Mouse (Mus musculus) limb, embryonic 14.5 days (tissue): ENCODE measurements around the gene Scap. TPM values are rescaled to one million over a fixed set of nuclear protein-coding genes. Genes with fewer than 3 reads are reported as not detected.
"Not testable (repeated sequence)": the region's sequence is repeated elsewhere in the genome, so short reads cannot be mapped to it uniquely, and the experiment has no call there.

Experiments used
- ATAC-seq: fragments of 200-750 bp; cut with Nextera tagmentation; 2 replicates; pipeline ENCODE4 v1.8.0; 2017; ENCODE audit warnings: low read depth, moderate number of reproducible peaks, moderate TSS enrichment; ENCODE audit not compliant: low FRiP score
- DNase-seq: peaks from one replicate; pipeline ENCODE4 v3.0.0-alpha.2; 2015; ENCODE audit warnings: low spot score
- H3K27ac ChIP-seq: fragments of 300-500 bp; sonication (generic); replicated peaks from 2 replicates; pipeline ENCODE4 v1.5.1; 2014; ENCODE audit warnings: low read depth, mild to moderate bottlenecking, low read length, moderate library complexity, mixed read lengths
- H3K27me3 ChIP-seq: fragments of 300-500 bp; sonication (generic); 2 replicates; pipeline ENCODE4 v1.6.1; 2014; ENCODE audit warnings: low read length, mixed read lengths; ENCODE audit not compliant: control insufficient read depth, insufficient read depth
- H3K36me3 ChIP-seq: fragments of 300-500 bp; sonication (generic); 2 replicates; pipeline ENCODE4 v1.6.1; 2014; ENCODE audit warnings: mild to moderate bottlenecking, low read length, moderate library complexity, mixed read lengths; ENCODE audit not compliant: control insufficient read depth, insufficient read depth
- H3K4me1 ChIP-seq: fragments of 300-500 bp; sonication (generic); 2 replicates; pipeline ENCODE4 v1.6.1; 2014; ENCODE audit warnings: antibody characterized with exemption, low read length, mixed read lengths; ENCODE audit not compliant: control insufficient read depth, insufficient read depth
- H3K4me2 ChIP-seq: fragments of 300-500 bp; sonication (generic); replicated peaks from 2 replicates; pipeline ENCODE4 v1.6.1; 2014; ENCODE audit warnings: low read depth, mild to moderate bottlenecking, low read length, moderate library complexity; ENCODE audit not compliant: severe bottlenecking
- H3K4me3 ChIP-seq: fragments of 300-500 bp; sonication (generic); replicated peaks from 2 replicates; pipeline ENCODE4 v1.5.1; 2014; ENCODE audit warnings: low read length
- H3K9ac ChIP-seq: fragments of 300-500 bp; sonication (generic); 2 replicates; pipeline ENCODE4 v1.6.1; 2014; ENCODE audit warnings: mild to moderate bottlenecking, low read depth, low read length, moderate library complexity; ENCODE audit not compliant: severe bottlenecking
- H3K9me3 ChIP-seq: fragments of 300-500 bp; sonication (generic); 2 replicates; pipeline ENCODE4 v1.6.1; 2016; ENCODE audit warnings: low read length; ENCODE audit not compliant: control insufficient read depth
- POLR2A ChIP-seq: fragments of 200-500 bp; IDR thresholded peaks from 2 replicates; pipeline ENCODE4 v1.8.0; 2012; ENCODE audit warnings: inconsistent platforms, mild to moderate bottlenecking, moderate library complexity, borderline replicate concordance; ENCODE audit not compliant: insufficient read depth, insufficient read length; ENCODE audit errors: extremely low read depth
- WGBS: fragments of 180-500 bp; shearing (Covaris S2); extraction: QIAGEN DNeasy Blood & Tissue Kit; methylation state at CpG from one replicate; pipeline ENCODE4 v1.1.7; 2014; 5-methylcytosine and 5-hydroxymethylcytosine counted together
- polyA plus RNA-seq, 2 experiments: library from polyadenylated mRNA; depleted of rRNA in 1 of 2; stranded (reverse) in 1 of 2; unstranded in 1 of 2; fragments of >200 nt; fragmentation: Nextera tagmentation in 1 of 2; extraction: Ambion mirVana in 1 of 2; gene quantifications; 2 replicates each; pipeline versions ENCODE4 v1.2.1 to v1.2.3; 2012 to 2014

Gene Scap
- polyA plus RNA-seq, 2 experiments, result 28.4 to 30.3 TPM

DNA sequence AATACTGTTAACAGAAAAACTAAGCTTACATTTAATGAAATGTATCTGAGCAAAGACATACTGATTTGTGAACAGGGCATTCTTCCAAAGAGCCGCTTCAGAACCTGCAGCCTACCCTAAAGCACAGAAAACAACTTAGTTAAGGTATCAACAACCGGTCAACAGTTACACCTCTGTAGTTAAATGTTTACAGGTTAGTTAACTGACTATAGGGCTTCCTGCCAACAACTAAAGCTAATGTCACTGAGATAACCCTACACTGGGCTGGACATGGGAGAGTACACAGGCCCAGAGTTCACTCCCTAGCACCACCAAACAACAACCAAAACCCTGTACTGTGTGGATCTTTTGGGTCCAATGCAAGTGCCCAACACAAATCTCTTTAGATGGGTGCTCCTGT lies 69.6 kb downstream of the Scap start:
- no peak overlapping the region for H3K4me3 ChIP-seq
- peaks cover 7% of the 10 kb centered on the region for H3K4me1 ChIP-seq
- WGBS, result 91% methylated on average over 2 of the region's 2 CpGs
- no peak for DNase-seq
- no peaks in the 10 kb centered on the region for H3K9me3 ChIP-seq
- no peaks in the 10 kb centered on the region for H3K27me3 ChIP-seq
- H3K36me3 ChIP-seq, result peaks cover 25% of the 10 kb centered on the region
- H3K9ac ChIP-seq, result no peak overlapping the region
- TF ChIP-seq POLR2A, result no peak
- no peak overlapping the region for H3K4me2 ChIP-seq
- no peak overlapping the region for H3K27ac ChIP-seq
- no peak for ATAC-seq

DNA sequence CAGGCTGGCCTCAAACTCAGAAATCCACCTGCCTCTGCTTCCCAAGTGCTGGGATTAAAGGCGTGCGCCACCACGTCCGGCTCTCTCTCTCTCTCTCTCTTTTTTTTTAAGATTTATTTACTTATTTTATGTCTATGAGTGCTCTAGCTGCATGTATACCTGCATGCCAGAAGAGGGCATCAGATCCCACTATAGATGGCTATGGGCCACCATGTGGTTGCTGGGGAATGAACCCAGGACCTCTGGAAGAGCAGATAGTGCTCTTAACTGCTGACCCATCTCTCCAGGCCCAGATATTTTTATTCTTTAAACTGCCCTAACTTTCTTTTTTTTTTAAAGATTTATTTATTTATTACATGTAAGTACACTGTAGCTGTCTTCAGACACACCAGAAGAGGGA lies 70.2 kb downstream of the Scap start:
- H3K4me3 ChIP-seq, H3K27me3 ChIP-seq, DNase-seq, H3K9me3 ChIP-seq, H3K4me1 ChIP-seq, H3K27ac ChIP-seq, ATAC-seq, H3K4me2 ChIP-seq, H3K9ac ChIP-seq: not testable (repeated sequence)
- WGBS, result 85% methylated on average over 4 of the region's 4 CpGs
- H3K36me3 ChIP-seq, result peaks cover 21% of the 10 kb centered on the region

DNA sequence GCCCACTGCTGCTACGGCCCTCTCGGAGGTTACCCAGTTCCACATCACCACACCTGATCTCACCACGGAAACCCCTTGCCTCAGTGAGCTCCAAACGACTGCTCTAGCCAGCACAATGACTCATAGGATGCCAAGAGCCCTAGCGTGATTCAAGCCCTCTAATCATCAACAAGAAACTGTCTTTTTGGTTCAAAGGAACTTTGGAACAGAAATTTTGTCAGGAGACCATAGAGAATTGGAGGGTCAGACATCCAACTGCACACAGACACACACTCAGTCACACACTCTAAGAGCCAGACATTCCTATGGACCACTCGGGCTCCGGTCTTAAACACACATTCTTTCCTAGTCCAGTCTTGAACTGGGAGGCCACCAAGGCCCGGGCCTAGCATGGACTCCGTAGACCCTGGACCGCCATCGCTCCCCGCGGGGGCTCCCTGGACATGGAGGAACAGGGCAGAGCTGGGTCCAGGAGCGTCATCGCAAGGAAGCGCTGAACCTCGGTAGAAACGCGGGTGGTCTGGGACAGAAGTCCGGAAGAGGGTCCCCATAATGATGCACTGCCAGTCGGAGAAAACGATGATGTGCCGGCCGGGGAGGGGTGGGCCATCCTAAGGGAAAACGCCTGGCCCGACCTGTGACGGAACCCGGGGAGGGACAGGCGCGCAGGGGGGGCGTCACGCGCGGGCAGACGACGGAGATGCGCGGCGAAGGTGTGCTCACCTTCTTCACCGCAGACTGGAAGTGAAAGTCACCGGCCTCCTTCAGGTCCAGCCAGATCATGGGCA lies 74.4 kb downstream of the Scap start:
- ATAC-seq, result peak; percentile 62
- no peak for DNase-seq
- peak overlapping the region; percentile 70 for H3K4me3 ChIP-seq
- H3K9ac ChIP-seq, result peak overlapping the region; percentile 87
- TF ChIP-seq POLR2A, result no peak
- no peaks in the 10 kb centered on the region for H3K9me3 ChIP-seq
- no peaks in the 10 kb centered on the region for H3K27me3 ChIP-seq
- 1% methylated on average over 40 of the region's 41 CpGs for WGBS
- H3K27ac ChIP-seq, result peak overlapping the region; percentile 58
- peaks cover 11% of the 10 kb centered on the region for H3K36me3 ChIP-seq
- H3K4me1 ChIP-seq, result peaks cover 7% of the 10 kb centered on the region
- peak overlapping the region; percentile 83 for H3K4me2 ChIP-seq

DNA sequence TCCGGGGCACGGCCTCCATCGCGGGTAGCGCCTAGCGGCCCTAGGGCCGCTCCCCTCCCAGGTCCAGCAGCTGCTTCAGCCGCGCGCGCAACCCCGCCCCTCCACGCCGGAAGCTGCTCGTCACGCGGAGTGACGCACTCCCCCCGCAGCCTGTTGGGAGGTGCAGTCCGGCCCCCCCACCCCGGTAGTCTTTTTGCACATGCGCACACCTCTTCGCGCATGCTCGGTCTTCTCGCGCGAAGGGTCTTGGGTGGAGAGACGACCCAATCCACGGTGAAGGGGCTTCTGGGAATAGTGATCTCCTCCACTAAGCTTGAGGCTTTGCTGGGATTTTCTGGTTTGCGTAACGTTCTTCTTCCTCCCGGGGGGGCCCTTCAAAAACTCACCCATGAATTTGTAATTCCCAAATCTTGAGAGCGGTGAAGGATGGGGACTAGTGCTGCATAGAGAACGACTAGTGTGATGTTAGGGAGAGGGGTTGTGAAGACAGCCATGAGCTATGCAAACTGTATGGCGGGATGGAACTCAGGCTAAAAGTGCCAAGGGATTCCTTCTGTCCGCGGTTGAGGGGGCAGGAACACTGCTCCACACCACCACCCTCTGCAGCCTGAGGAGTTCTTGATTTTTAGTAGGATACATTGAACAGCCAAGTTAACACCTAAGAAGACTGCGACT lies 75.1 kb downstream of the Scap start, which contains the start of gene Ptpn23:
Gene Ptpn23 (minus strand): TSS at position 115 of the 675 bp plus-strand sequence.
- H3K36me3 ChIP-seq, result peaks cover 11% of the 10 kb centered on the region
- H3K27ac ChIP-seq, result peak within 1 kb of the TSS; percentile 86
- DNase-seq (peak; percentile 96), ATAC-seq (peak; percentile 97)
- peaks cover 7% of the 10 kb centered on the region for H3K4me1 ChIP-seq
- no peaks in the 10 kb centered on the region for H3K9me3 ChIP-seq
- peak; percentile 86; the same call in 1 of the 2 replicates for TF ChIP-seq POLR2A
- peak within 1 kb of the TSS; percentile 87 for H3K9ac ChIP-seq
- H3K27me3 ChIP-seq, result no peaks in the 10 kb centered on the region
- H3K4me3 ChIP-seq, result peak within 1 kb of the TSS; percentile 70
- H3K4me2 ChIP-seq, result peak within 1 kb of the TSS; percentile 83
- WGBS, result under 1% methylated on average over 27 of the region's 39 CpGs

DNA sequence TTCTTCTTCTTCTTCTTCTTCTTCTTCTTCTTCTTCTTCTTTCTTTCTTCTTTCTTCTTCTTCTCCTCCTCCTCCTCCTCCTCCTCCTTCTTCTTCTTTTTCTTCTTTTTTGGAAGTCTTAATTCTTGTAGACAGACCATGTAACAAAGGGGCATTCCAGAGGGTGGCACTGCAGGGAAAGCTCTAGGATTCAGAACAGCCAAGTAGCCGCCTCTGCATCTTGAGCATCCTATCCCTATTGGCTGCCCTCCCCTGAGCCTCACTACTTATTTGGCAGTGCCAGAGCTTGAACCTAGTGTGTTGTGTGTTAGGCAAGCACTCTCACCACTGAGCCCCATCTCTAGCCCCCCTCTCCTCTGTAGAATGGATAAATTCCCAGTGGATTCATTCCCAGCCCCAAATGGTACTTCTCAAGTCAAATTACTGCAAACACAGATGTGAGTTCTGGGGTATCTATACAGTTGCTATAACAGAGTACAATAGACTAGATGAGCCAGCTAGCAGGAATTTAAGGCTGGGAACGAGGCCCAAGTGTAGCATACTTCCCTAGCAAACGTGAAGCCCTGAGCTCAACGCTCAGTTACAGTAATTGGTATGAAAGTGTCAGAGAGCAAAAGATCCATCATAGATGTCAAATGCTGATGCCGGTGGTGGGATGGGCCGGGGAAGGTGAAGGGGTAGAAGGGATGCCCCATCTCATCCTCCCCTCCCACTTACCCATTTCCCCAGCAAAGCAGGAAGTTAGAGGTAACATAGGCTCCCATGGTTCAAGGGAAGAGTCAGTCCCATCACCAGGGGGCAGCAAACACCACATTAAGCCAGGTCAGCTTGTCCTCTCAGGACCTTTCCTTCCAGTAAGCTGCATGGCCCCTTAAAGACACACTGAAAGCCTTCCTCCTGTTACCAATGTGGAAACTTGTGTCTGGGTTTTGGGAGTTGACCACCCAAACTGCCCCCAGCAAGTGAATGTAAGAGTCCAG lies 78.1 kb downstream of the Scap start:
- DNase-seq, result peak; percentile 83
- no peaks in the 10 kb centered on the region for H3K36me3 ChIP-seq
- no peak overlapping the region for H3K4me3 ChIP-seq
- H3K9ac ChIP-seq, result no peak overlapping the region
- ATAC-seq, result no peak
- no peaks in the 10 kb centered on the region for H3K9me3 ChIP-seq
- no peak for TF ChIP-seq POLR2A
- H3K27ac ChIP-seq, result no peak overlapping the region
- no peak overlapping the region for H3K4me2 ChIP-seq
- H3K27me3 ChIP-seq, result no peaks in the 10 kb centered on the region
- 47% methylated on average over 6 of the region's 6 CpGs for WGBS
- H3K4me1 ChIP-seq, result peaks cover 7% of the 10 kb centered on the region
